Mouse (Mus musculus) liver, postnatal 0 days (tissue): ENCODE results near the gene Drd1.

Source experiments
- CTCF ChIP-seq: sonication (generic); IDR thresholded peaks from 2 replicates; pipeline ENCODE4 v1.5.1; 2016; ENCODE audit warnings: antibody characterized with exemption, low read depth
- EP300 ChIP-seq: IDR thresholded peaks from 2 replicates; pipeline ENCODE4 v1.6.1; 2016; ENCODE audit warnings: antibody characterized with exemption, low read depth, mild to moderate bottlenecking

- TF ChIP-seq CTCF = no peak
- TF ChIP-seq EP300 = no peak
Observed at GRCm38 (mm10) chr13:54102061-54102460, 46.6 kb upstream of the Drd1 start.
